Mouse (Mus musculus) intestine, embryonic 16.5 days (tissue): ENCODE results near the gene Isyna1. TPM values are rescaled to one million over a fixed set of nuclear protein-coding genes. Genes with fewer than 3 reads are reported as not detected.

ENCODE experiments used
- ATAC-seq: fragments of 200-750 bp; cut with Nextera tagmentation; 2 replicates; pipeline ENCODE4 v1.8.0; 2017; ENCODE audit warnings: moderate TSS enrichment, moderate library complexity
- H3K27ac ChIP-seq: fragments of 300-500 bp; sonication (generic); 2 replicates; pipeline ENCODE4 v1.5.1; 2014; ENCODE audit warnings: mild to moderate bottlenecking, low read length
- H3K27me3 ChIP-seq: fragments of 300-500 bp; sonication (generic); replicated peaks from 2 replicates; pipeline ENCODE4 v1.6.1; 2014; ENCODE audit warnings: low read length, control low read depth, mixed read lengths; ENCODE audit not compliant: control insufficient read depth, insufficient read depth
- H3K36me3 ChIP-seq: fragments of 300-500 bp; sonication (generic); 2 replicates; pipeline ENCODE4 v1.6.1; 2014; ENCODE audit warnings: low read length, control low read depth; ENCODE audit not compliant: control insufficient read depth, insufficient read depth
- H3K4me1 ChIP-seq: fragments of 300-500 bp; sonication (generic); 2 replicates; pipeline ENCODE4 v1.6.1; 2014; ENCODE audit warnings: low read length, control low read depth, mixed read lengths; ENCODE audit not compliant: control insufficient read depth, insufficient read depth
- H3K4me2 ChIP-seq: fragments of 300-500 bp; sonication (generic); 2 replicates; pipeline ENCODE4 v1.6.1; 2014; ENCODE audit warnings: low read depth, low read length, control low read depth
- H3K4me3 ChIP-seq: fragments of 300-500 bp; sonication (generic); 2 replicates; pipeline ENCODE4 v1.5.1; 2014; ENCODE audit warnings: mild to moderate bottlenecking, low read length
- H3K9ac ChIP-seq: fragments of 300-500 bp; sonication (generic); 2 replicates; pipeline ENCODE4 v1.6.1; 2014; ENCODE audit warnings: low read depth, low read length
- H3K9me3 ChIP-seq: fragments of 300-500 bp; sonication (generic); 2 replicates; pipeline ENCODE4 v1.6.1; 2016; ENCODE audit warnings: low read length, control low read depth; ENCODE audit not compliant: control insufficient read depth
- WGBS: fragments of 180-500 bp; shearing (Covaris S2); extraction: QIAGEN DNeasy Blood & Tissue Kit; methylation state at CpG from one replicate; pipeline ENCODE4 v1.1.7; 2014; 5-methylcytosine and 5-hydroxymethylcytosine counted together
- polyA plus RNA-seq: library from polyadenylated mRNA; unstranded; fragments of >200 nt; fragmentation: Nextera tagmentation; extraction: Ambion mirVana; gene quantifications from 2 replicates; pipeline ENCODE4 v1.2.1, GENCODE M21; 2015

The Isyna1 gene
- polyA plus RNA-seq, 1 experiment from 2014 or later: 121 TPM

- H3K4me1 ChIP-seq: peaks cover 27% of the 10 kb centered on the region
- H3K9me3 ChIP-seq: no peaks in the 10 kb centered on the region
- ATAC-seq: no peak
- WGBS: 90% methylated on average over 12 of the region's 12 CpGs
- no peak overlapping the region for H3K9ac ChIP-seq
- peaks cover 12% of the 10 kb centered on the region for H3K36me3 ChIP-seq
- no peak overlapping the region for H3K4me2 ChIP-seq
- H3K27me3 ChIP-seq: no peaks in the 10 kb centered on the region
- no peak overlapping the region for H3K4me3 ChIP-seq
- no peak overlapping the region for H3K27ac ChIP-seq
These were observed 2.6 kb upstream of the Isyna1 start for GRCm38 (mm10) chr8:70591569-70591968.

GRCm38 (mm10) chr8:70593173-70593572 lies 1.0 kb upstream of the Isyna1 start:
- H3K4me3 ChIP-seq: no peak overlapping the region
- H3K27ac ChIP-seq: peak overlapping the region; percentile 57
- peaks cover 15% of the 10 kb centered on the region for H3K36me3 ChIP-seq
- H3K9me3 ChIP-seq: no peaks in the 10 kb centered on the region
- peak overlapping the region; percentile 75; the same call in 1 of the 2 replicates for H3K9ac ChIP-seq
- H3K4me1 ChIP-seq: peaks cover 42% of the 10 kb centered on the region
- WGBS: 48% methylated on average over 8 of the region's 8 CpGs
- no peaks in the 10 kb centered on the region for H3K27me3 ChIP-seq
- H3K4me2 ChIP-seq: 0 out of 2 replicates have a peak overlapping the region, but pooled peaks have one; percentile 90
- no peak for ATAC-seq

GRCm38 (mm10) chr8:70594621-70595564 lies 720 bp downstream of the Isyna1 start:
- Histone ChIP-seq H3K9ac (peak overlapping the region; percentile 75), H3K36me3 (peaks cover 15% of the 10 kb centered on the region), H3K9me3 (no peaks in the 10 kb centered on the region), H3K4me3 (peak overlapping the region; percentile 52), H3K4me2 (peak overlapping the region; percentile 90), H3K27ac (peak overlapping the region; percentile 71), H3K4me1 (peaks cover 51% of the 10 kb centered on the region), H3K27me3 (no peaks in the 10 kb centered on the region)
- WGBS: 10% methylated on average over 81 of the region's 82 CpGs
- ATAC-seq: peak; percentile 42

GRCm38 (mm10) chr8:70595811-70596210 lies 1.6 kb downstream of the Isyna1 start:
- H3K9me3 ChIP-seq: no peaks in the 10 kb centered on the region
- ATAC-seq: no peak
- peaks cover 58% of the 10 kb centered on the region for H3K4me1 ChIP-seq
- 95% methylated on average over 12 of the region's 12 CpGs for WGBS
- H3K36me3 ChIP-seq: peaks cover 11% of the 10 kb centered on the region
- no peak overlapping the region for H3K4me3 ChIP-seq
- no peak overlapping the region for H3K9ac ChIP-seq
- no peak overlapping the region for H3K27ac ChIP-seq
- no peaks in the 10 kb centered on the region for H3K27me3 ChIP-seq
- no peak overlapping the region for H3K4me2 ChIP-seq

GRCm38 (mm10) chr8:70596216-70596615 lies 2.0 kb downstream of the Isyna1 start:
- Histone ChIP-seq H3K4me3 (no peak overlapping the region), H3K4me2 (no peak overlapping the region), H3K4me1 (peaks cover 62% of the 10 kb centered on the region), H3K27ac (no peak overlapping the region), H3K9ac (no peak overlapping the region), H3K27me3 (no peaks in the 10 kb centered on the region), H3K36me3 (peaks cover 11% of the 10 kb centered on the region), H3K9me3 (no peaks in the 10 kb centered on the region)
- no peak for ATAC-seq
- 94% methylated on average over 18 of the region's 18 CpGs for WGBS

- peak overlapping the region; percentile 47; the same call in 1 of the 2 replicates for H3K4me3 ChIP-seq
- H3K9ac ChIP-seq: 0 out of 2 replicates have a peak overlapping the region, but pooled peaks have one; percentile 70
- H3K27ac ChIP-seq: no peak overlapping the region
- no peaks in the 10 kb centered on the region for H3K27me3 ChIP-seq
- peaks cover 11% of the 10 kb centered on the region for H3K36me3 ChIP-seq
- ATAC-seq: no peak
- peaks cover 66% of the 10 kb centered on the region for H3K4me1 ChIP-seq
- peak overlapping the region; percentile 77 for H3K4me2 ChIP-seq
- 89% methylated on average over 17 of the region's 17 CpGs for WGBS
- H3K9me3 ChIP-seq: no peaks in the 10 kb centered on the region
These were observed 2.7 kb downstream of the Isyna1 start for GRCm38 (mm10) chr8:70596775-70597416.

- no peak overlapping the region; the same call in 1 of the 2 replicates for H3K27ac ChIP-seq
These were observed 3.5 kb downstream of the Isyna1 start for GRCm38 (mm10) chr8:70597417-70598272.

GRCm38 (mm10) chr8:70598283-70598682 lies 4.1 kb downstream of the Isyna1 start:
- WGBS: 7% methylated on average over 29 of the region's 29 CpGs
- ATAC-seq: peak; percentile 14; the same call in 1 of the 2 replicates
- peak overlapping the region; percentile 70 for H3K9ac ChIP-seq
- H3K4me1 ChIP-seq: peaks cover 55% of the 10 kb centered on the region
- peak overlapping the region; percentile 77 for H3K4me2 ChIP-seq
- no peak overlapping the region; the same call in 1 of the 2 replicates for H3K27ac ChIP-seq
- peak overlapping the region; percentile 47 for H3K4me3 ChIP-seq
- no peaks in the 10 kb centered on the region for H3K27me3 ChIP-seq
- H3K9me3 ChIP-seq: no peaks in the 10 kb centered on the region
- peaks cover 11% of the 10 kb centered on the region for H3K36me3 ChIP-seq

More at GRCm38 (mm10) chr8:70597417-70598272, 3.5 kb downstream of the Isyna1 start:
- H3K9ac ChIP-seq: peak overlapping the region; percentile 70
- no peaks in the 10 kb centered on the region for H3K9me3 ChIP-seq
- H3K4me2 ChIP-seq: peak overlapping the region; percentile 77
- peaks cover 62% of the 10 kb centered on the region for H3K4me1 ChIP-seq
- ATAC-seq: 0 out of 2 replicates have a peak, but pooled peaks have one; percentile 0
- 21% methylated on average over 67 of the region's 68 CpGs for WGBS
- H3K36me3 ChIP-seq: peaks cover 11% of the 10 kb centered on the region
- peak overlapping the region; percentile 47 for H3K4me3 ChIP-seq
- no peaks in the 10 kb centered on the region for H3K27me3 ChIP-seq
